Mouse (Mus musculus) mesoderm, embryonic 11.5 days (tissue): Measurements from ENCODE around the gene Nr1h2.
A peak's percentile ranks its signal among the peaks of the same experiment; 100 is the strongest.

Experiments
- DNase-seq: peaks from one replicate; pipeline ENCODE4 v3.0.0-alpha.2; 2012; ENCODE audit warnings: low read depth, low spot score

The Nr1h2 gene

DNA sequence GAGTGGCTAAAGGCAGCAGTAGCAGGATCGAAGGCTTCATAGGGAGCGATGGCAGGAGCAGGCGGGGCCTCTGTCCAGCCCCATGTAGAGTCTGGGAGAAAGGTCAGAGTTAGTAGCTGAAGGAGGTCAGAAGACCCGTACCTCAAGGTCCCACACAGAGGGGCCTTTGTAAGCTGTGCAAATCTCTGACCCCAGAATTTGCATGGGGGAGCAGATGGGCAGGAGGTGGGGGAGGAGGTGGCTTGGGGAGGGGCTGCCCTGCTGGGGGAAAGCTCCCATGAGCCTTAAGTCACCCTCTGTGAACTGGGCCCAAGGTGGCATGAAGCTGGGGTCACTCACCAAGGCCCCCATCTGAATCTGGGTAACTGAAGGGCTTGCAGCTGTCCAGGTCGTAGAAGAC lies 24.2 kb downstream of the Nr1h2 start:
- DNase-seq: no peak

DNA sequence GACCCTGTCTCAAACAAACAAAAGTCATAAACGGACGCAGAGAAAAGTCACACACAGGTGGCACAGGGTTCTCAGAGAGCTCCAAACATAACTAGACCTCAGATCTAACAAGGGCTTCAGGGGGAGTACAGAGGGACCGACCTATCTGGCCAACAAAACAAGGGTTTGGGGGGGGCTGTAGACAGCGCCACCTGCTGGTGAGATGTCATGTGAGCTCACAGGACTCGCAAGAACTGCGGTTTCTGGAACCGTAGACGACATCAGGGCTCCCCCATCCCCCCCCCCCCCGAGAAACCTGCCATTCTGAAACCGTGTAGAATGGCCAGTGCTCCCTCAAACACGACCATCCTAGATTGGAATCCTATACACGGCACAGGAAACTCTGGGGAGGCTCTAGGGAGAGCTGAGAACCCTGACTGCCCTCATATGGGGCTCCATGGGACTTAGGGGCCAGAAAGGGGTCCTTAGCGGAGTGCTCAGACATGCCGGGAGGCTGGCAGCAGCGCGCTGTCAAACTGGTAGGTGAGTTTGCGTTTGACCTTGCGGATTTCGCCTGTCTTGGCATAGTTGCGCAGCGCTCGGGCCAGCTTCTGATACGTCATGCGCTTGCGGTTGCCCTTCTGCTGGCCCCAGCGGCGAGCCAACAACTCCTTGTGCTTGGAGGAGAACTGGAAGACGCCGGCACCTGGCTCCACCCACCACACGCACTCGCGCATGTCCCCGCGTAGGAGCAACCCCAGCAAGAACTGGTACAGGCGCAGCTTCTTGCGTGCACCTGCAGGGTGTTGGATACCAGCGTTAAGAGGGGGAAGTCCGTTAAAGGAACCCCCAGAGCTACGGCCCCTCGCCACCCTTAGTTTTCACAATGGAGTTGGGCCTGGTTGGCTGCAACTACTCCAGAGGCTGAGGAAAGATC lies 26.0 kb downstream of the Nr1h2 start:
- peak; percentile 77 for DNase-seq

DNA sequence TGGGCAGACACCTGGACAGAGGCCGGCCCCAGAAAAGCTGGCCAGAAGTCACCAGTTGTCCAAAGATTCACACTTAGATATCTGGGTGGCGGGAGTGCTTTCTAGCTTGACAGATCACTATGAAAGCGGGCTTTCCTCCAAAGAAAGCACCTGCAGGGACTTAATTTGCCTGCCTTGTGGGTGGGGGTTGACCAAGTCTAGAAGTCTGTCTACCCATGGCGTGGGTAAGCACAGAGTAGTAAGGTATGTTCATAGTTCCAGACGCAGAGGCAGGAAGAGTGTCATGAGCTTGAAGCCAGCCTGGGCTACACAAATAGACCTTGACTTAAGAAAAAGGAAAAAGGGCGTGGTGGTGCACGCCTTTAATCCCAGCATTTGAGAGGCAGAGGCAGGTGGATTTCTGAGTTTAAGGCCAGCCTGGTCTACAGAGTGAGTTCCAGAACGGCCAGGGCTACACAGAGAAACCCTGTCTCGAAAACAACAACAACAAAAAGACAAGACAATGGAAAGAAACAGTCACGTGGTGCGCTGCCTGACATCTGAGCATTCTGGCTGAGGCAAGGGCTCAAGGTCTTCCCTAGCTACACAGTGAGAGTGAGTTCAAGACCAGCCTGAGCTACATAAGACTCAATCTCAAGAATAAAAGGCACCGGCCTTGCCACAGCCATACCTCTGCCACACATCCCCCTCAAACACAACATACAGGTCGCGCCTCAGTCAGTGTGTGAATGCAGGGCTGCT lies 27.2 kb downstream of the Nr1h2 start:
- no peak for DNase-seq

DNA sequence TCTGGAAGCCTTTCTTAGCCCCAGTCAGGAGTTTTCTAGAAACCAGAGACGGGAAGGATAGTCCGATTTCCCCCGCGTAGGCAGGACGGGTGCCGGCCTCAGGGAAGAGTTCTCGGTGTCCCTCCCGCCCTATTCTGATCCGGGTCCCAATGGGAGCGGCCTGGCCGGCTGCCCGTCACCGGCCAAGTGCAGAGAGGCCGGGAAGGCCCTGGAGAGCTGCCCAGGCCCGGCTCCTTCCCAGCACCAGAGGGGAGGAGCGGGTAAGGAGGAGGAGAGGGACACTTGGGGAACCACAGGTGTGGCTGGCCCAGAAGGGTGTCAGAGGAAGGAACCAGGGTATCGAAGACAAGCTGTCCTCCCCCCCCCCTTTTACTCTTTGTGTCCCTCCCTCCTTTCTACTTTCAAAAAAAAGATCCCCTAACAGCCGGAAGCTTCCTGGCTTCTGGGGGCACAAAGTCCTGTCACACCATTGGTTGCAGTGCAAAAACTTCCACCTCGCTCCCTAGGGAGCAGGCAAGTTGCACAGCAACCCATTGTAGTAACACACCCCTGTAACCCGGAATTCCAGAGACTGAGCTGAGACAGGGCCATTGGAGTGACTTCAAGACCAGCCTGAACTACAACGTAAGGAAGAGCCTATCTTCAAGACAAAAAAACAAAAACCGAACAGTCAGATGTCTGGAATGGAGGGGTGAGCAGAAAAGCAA lies 28.5 kb downstream of the Nr1h2 start:
- no peak for DNase-seq

DNA sequence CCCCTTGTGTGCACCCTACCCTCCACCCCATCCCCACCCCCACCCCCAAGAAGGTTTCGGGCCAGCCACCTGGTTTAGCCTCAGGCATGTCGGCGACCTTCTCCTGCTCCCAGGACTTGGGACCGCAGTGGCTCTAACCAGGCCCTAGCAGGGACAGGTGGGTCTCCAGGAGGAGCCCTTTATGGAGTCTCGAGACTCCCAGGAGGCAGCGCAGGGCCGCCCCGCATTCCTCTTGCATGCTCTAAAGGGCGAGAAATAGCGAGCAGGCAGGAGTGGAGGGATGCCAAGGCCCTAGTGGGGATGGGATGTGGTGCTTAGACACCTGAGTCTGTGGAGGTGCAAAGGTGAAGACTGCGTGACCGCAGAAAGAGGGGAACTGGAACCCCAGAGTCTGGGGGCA lies 29.2 kb downstream of the Nr1h2 start, which contains the start of gene Mybpc2:
Gene Mybpc2 (minus strand): TSS at position 155 of the 400 bp plus-strand sequence.
- no peak for DNase-seq

DNA sequence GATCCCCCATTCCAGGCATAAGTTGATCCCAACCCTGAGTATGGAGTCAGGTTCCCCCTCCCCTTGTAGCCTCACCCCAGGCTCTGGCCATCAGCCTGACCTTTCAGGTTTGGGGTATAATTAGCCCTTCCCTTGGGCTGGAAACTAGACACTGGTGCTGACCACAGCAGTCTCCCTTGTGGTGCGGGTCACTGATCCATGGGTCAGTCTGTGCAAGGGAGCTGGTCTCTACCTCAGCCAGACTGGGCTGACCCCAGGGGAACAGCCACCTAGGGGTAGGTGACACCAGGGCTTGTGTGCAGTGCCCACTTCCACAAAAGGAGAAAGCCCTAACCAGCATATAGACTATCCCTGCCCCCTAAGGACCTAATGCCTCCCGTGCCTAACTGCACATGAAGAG lies 30.7 kb downstream of the Nr1h2 start:
- DNase-seq: no peak

DNA sequence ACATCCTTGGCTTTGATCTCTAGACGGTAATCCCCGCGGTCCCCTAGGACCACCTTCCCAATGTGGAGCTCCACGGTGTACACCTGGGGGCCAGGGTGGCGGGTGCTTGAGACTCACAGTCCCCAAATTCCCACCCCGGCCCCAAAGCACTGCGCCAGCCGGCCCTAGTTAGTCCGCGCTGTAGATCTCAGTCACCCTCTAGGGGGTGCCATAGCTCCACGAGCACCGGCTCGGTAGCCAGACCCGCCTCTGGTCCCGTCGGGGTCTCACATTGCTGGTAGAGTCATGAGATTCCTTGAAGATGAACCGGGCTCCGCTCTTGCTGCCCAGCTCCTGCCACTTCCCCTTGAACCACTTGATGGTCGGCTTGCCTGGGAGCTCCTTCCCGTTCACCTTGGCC lies 32.0 kb downstream of the Nr1h2 start:
- peak; percentile 73 for DNase-seq

DNA sequence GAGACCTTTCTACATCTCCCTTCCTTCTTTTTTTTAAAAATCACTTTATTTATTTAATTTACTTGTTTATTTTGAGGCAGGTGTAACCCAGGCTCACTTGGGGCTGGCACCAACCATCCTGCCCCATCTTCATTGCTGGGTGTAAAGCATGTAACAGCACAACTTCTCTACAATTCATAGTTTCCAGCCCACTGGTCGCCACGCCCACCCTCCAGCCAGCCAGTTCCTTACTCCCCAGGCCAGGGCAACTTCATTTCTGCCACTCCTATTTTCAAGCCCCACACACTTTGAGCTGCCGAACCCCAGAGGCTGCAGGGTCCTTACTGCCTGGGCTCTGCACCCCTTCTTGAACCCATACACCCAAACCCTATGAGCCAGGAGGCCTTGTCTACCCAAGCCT lies 32.8 kb downstream of the Nr1h2 start:
- DNase-seq: no peak

DNA sequence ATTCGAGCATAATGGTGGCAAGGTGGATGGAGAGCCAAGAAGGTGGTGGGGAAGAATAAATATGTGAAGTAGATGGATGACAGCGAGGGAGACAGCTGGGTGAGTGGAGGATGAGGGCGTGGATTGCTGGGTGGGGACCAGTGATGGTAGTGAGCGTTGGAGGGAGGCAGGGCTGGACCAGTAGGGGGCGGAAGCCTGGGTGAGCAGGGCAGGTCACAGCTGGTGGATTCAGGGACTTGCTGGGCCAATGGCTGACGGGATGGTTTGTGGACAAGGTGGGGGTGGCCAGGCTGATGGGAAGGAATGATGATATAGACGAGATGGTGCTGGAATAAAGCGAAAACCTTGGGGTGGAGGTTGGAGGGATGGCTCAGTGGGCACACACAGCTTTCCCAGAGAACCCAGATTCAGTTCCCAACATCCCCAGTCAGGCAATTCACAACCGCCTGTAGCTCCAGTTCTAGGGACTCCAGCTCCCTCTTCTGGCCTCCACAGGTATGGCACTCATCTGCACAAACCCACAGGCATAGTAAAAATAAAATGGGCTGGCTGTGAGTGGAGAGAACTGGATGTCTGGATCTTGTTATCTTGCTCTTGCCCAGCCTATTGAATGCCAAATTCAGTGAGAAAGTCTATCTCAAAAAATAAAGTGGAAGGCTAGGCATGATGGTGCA lies 34.4 kb downstream of the Nr1h2 start:
- peak; percentile 25 for DNase-seq

DNA sequence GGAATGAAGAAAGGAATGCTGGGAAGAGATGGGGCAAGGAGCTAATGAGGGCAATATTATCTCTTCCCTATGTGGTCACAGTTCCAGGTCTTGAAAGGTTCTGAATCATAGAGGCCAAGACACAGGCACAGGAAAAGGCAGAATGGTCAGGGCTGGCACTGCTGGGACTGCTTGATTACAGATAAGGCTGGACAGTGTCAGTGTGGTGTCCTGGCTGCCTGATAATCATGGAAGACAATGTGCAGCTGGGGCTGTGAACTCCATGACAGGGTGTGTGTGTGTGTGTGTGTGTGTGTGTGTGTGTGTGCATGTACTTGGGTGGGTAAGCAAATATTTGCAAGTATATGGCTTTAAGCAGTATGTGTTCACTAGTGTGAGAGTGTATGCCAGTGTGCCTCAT lies 46.3 kb downstream of the Nr1h2 start:
- DNase-seq: no peak

DNA sequence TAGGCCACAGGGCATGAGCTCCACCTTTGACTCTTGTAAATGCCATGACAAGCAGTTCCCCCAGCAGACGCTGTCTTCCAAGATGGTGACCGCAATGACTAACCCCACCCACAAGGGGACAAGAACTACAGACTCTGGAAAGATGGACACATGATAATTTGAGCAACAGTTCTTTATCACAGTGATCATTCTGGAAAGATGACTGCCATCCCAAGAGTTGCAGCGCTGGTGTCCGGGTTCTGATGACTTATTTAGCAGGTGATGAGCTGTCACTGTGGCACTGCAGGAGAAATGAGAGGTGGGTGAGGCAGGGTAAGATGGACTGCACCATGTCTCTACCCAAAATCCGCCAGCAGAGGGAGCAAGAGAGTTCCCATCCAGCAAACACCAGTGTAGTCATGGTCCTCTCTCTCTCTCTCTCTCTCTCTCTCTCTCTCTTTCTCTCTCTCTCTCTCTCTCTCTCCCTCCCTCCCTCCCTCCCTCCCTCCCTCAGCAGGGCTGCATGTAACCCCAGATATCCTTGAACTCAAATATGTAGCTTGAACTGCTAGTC lies 52.1 kb downstream of the Nr1h2 start:
- peak; percentile 81 for DNase-seq

DNA sequence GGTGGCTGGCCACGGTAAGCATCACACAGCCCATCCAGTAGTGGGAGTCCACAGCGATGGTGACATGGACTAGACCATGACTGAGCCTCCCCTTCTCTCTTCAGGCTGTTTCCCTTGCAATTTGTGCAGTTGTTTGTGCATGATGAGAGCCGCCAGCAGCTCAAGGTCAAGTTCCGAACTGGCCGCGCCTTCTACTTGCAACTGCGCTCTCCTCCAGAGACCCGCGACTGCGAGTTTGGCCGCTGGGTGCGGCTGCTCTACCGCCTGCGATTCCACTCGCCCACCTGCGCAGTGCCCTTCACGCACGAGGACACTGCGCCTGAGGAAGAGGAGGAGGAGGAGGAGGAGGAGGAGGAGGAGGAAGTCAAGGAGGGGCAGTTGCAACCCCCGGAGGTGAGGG lies 53.7 kb downstream of the Nr1h2 start:
- no peak for DNase-seq
